Mouse (Mus musculus) CH12.LX (cell line): ENCODE data around the gene Rfxap. TPM values are rescaled to one million over a fixed set of nuclear protein-coding genes. Genes with fewer than 3 reads are reported as not detected.

Experiments used
- DNase-seq: peaks from one replicate; pipeline ENCODE4 v3.0.0-alpha.2; 2013; ENCODE audit errors: extremely low read depth
- H3K27ac ChIP-seq: 2 replicates; pipeline ENCODE4 v1.5.1; 2012; ENCODE audit warnings: low read depth, mild to moderate bottlenecking, control low read depth, moderate library complexity; ENCODE audit not compliant: insufficient read depth
- H3K27me3 ChIP-seq: replicated peaks from 2 replicates; pipeline ENCODE3; 2012; ENCODE audit warnings: inconsistent platforms
- H3K36me3 ChIP-seq, 2 experiments: replicated peaks in 1 of 2; 2 replicates each; pipeline versions ENCODE3 to v1.6.1; 2012; ENCODE audit warnings: inconsistent platforms in 1 of 2, low read length in 1 of 2, mild to moderate bottlenecking in 1 of 2, mixed read lengths in 1 of 2, moderate library complexity in 1 of 2; ENCODE audit not compliant: control insufficient read depth in 1 of 2, insufficient read depth in 1 of 2
- H3K4me1 ChIP-seq, 2 experiments: 2 replicates each; pipeline ENCODE4 v1.6.1; 2012; ENCODE audit warnings: inconsistent platforms in 1 of 2, moderate library complexity in 1 of 2; ENCODE audit not compliant: insufficient read depth in 2 of 2, control insufficient read depth in 1 of 2
- H3K4me2 ChIP-seq: 2 replicates; pipeline ENCODE4 v1.6.1; 2012; ENCODE audit warnings: low read depth, mild to moderate bottlenecking, control low read depth; ENCODE audit not compliant: poor library complexity, insufficient read depth, severe bottlenecking
- H3K4me3 ChIP-seq, 3 experiments: fragments of 150-350 bp in 1 of 3; sonication (generic) in 1 of 3; replicated peaks in 1 of 3; 2 replicates each; pipeline versions ENCODE3 to v1.5.1; 2011 to 2012; ENCODE audit warnings: low read depth in 2 of 3, low read length in 2 of 3, mild to moderate bottlenecking in 2 of 3, moderate library complexity in 2 of 3, control low read depth in 1 of 3, improper control_type of control experiment in 1 of 3, inconsistent platforms in 1 of 3, mixed read lengths in 1 of 3; ENCODE audit not compliant: poor library complexity in 1 of 3
- H3K79me2 ChIP-seq: replicated peaks from 2 replicates; pipeline ENCODE4 v1.6.1; 2012; ENCODE audit warnings: mild to moderate bottlenecking, moderate library complexity; ENCODE audit not compliant: control insufficient read depth, poor library complexity, insufficient read depth, severe bottlenecking; ENCODE audit errors: extremely low read depth
- H3K9ac ChIP-seq: 2 replicates; pipeline ENCODE4 v1.6.1; 2012; ENCODE audit warnings: low read depth, mild to moderate bottlenecking, control low read depth, moderate library complexity; ENCODE audit not compliant: insufficient read depth
- H3K9me3 ChIP-seq: replicated peaks from 2 replicates; pipeline ENCODE3; 2012; ENCODE audit warnings: low read length, inconsistent platforms, mixed read lengths
- BHLHE40 ChIP-seq: IDR thresholded peaks from 2 replicates; pipeline ENCODE4 v1.6.1; 2011; ENCODE audit warnings: mild to moderate bottlenecking, low read depth, low read length, improper control_type of control experiment
- CHD2 ChIP-seq: IDR thresholded peaks from 2 replicates; pipeline ENCODE4 v1.6.1; 2011; ENCODE audit warnings: low read length, improper control_type of control experiment
- E2F4 ChIP-seq: IDR thresholded peaks from 2 replicates; pipeline ENCODE4 v1.6.1; 2011; ENCODE audit warnings: low read depth, low read length, improper control_type of control experiment; ENCODE audit not compliant: insufficient replicate concordance
- ELF1 ChIP-seq: IDR thresholded peaks from 2 replicates; pipeline ENCODE4 v1.6.1; 2014; ENCODE audit warnings: low read depth, mild to moderate bottlenecking, inconsistent platforms, low read length, improper control_type of control experiment
- EP300 ChIP-seq: IDR thresholded peaks from 2 replicates; pipeline ENCODE4 v1.6.1; 2011; ENCODE audit warnings: low read length, improper control_type of control experiment
- ETS1 ChIP-seq: conservative IDR thresholded peaks from 2 replicates; pipeline ENCODE4 v1.6.1; 2012; ENCODE audit warnings: low read depth, mild to moderate bottlenecking, inconsistent platforms, low read length, improper control_type of control experiment, moderate library complexity
- GABPA ChIP-seq: IDR thresholded peaks from 2 replicates; pipeline ENCODE4 v1.6.1; 2012; ENCODE audit warnings: low read depth, low read length, improper control_type of control experiment, inconsistent platforms; ENCODE audit not compliant: insufficient replicate concordance
- HCFC1 ChIP-seq: IDR thresholded peaks from 2 replicates; pipeline ENCODE4 v1.6.1; 2012; ENCODE audit warnings: low read depth, mild to moderate bottlenecking, inconsistent platforms, low read length, improper control_type of control experiment
- IRF4 ChIP-seq: IDR thresholded peaks from 2 replicates; pipeline ENCODE4 v1.6.1; 2014; ENCODE audit warnings: low read depth, mild to moderate bottlenecking, inconsistent platforms, low read length, improper control_type of control experiment
- JUN ChIP-seq: IDR thresholded peaks from 2 replicates; pipeline ENCODE4 v1.6.1; 2011; ENCODE audit warnings: low read depth, mild to moderate bottlenecking, low read length, improper control_type of control experiment, moderate library complexity; ENCODE audit not compliant: insufficient read depth
- MAX ChIP-seq: IDR thresholded peaks from 2 replicates; pipeline ENCODE4 v1.6.1; 2011; ENCODE audit warnings: low read length, improper control_type of control experiment
- MAZ ChIP-seq: IDR thresholded peaks from 2 replicates; pipeline ENCODE4 v1.6.1; 2012; ENCODE audit warnings: low read depth, mild to moderate bottlenecking, inconsistent platforms, low read length, improper control_type of control experiment, moderate library complexity
- MEF2A ChIP-seq: IDR thresholded peaks from 2 replicates; pipeline ENCODE4 v1.6.1; 2014; ENCODE audit warnings: low read depth, mild to moderate bottlenecking, inconsistent platforms, low read length, improper control_type of control experiment, borderline replicate concordance
- MXI1 ChIP-seq: IDR thresholded peaks from 2 replicates; pipeline ENCODE4 v1.6.1; 2011; ENCODE audit warnings: mild to moderate bottlenecking, low read depth, low read length, improper control_type of control experiment
- MYC ChIP-seq: IDR thresholded peaks from 2 replicates; pipeline ENCODE4 v1.6.1; 2011; ENCODE audit warnings: low read depth, mild to moderate bottlenecking, improper control_type of control experiment, low read length
- NELFE ChIP-seq: IDR thresholded peaks from 2 replicates; pipeline ENCODE4 v1.6.1; 2011; ENCODE audit warnings: low read depth, low read length, improper control_type of control experiment
- POLR2AphosphoS2 ChIP-seq: IDR thresholded peaks from 2 replicates; pipeline ENCODE4 v1.6.1; 2011; ENCODE audit warnings: low read depth, low read length, improper control_type of control experiment
- RAD21 ChIP-seq: IDR thresholded peaks from 2 replicates; pipeline ENCODE4 v1.6.1; 2011; ENCODE audit warnings: low read depth, mild to moderate bottlenecking, low read length, improper control_type of control experiment, moderate library complexity
- SMC3 ChIP-seq: IDR thresholded peaks from 2 replicates; pipeline ENCODE4 v1.6.1; 2011; ENCODE audit warnings: low read depth, low read length, improper control_type of control experiment
- TCF12 ChIP-seq: IDR thresholded peaks from 2 replicates; pipeline ENCODE4 v1.6.1; 2014; ENCODE audit warnings: low read depth, mild to moderate bottlenecking, inconsistent platforms, low read length, improper control_type of control experiment
- UBTF ChIP-seq: IDR thresholded peaks from 2 replicates; pipeline ENCODE4 v1.6.1; 2012; ENCODE audit warnings: low read depth, mild to moderate bottlenecking, inconsistent platforms, low read length, improper control_type of control experiment, moderate library complexity
- ZC3H11A ChIP-seq: IDR thresholded peaks from 2 replicates; pipeline ENCODE4 v1.6.1; 2012; ENCODE audit warnings: low read depth, mild to moderate bottlenecking, inconsistent platforms, low read length, improper control_type of control experiment
- ZKSCAN1 ChIP-seq: IDR thresholded peaks from 2 replicates; pipeline ENCODE4 v1.6.1; 2012; ENCODE audit warnings: low read depth, inconsistent platforms, low read length, improper control_type of control experiment, borderline replicate concordance
- ZMIZ1 ChIP-seq: IDR thresholded peaks from 2 replicates; pipeline ENCODE4 v1.6.1; 2012; ENCODE audit warnings: low read depth, mild to moderate bottlenecking, inconsistent platforms, low read length, improper control_type of control experiment
- ZNF384 ChIP-seq: IDR thresholded peaks from 2 replicates; pipeline ENCODE4 v1.6.1; 2012; ENCODE audit warnings: low read depth, low read length, improper control_type of control experiment, inconsistent platforms
- dilution Hi-C: fragments of 300-500 bp; cut with MboI; formaldehyde crosslinking; loops from 2 replicates; pipeline ENCODE4 v1.14.3; 2020; ENCODE audit warnings: low sequenced_read_pairs; ENCODE audit not compliant: extremely low pct_unique_long_range_greater_than_20kb, extremely low pct_ligation_motif_present
- in situ Hi-C: fragments of 300-500 bp; cut with MboI; formaldehyde crosslinking; loops from 3 replicates; pipeline ENCODE4 v1.14.3; 2019; ENCODE audit warnings: low sequenced_read_pairs, low pct_ligation_motif_present, low pct_unique_long_range_greater_than_20kb, mixed read lengths
- polyA plus RNA-seq: library from polyadenylated mRNA; unstranded; fragments of >175 nt; gene quantifications from 2 replicates; pipeline ENCODE4 v1.2.1, GENCODE M21; 2012; ENCODE audit warnings: low read depth; ENCODE audit not compliant: insufficient read length
- total RNA-seq, 2 experiments: library from RNA; depleted of rRNA; stranded (reverse); fragments of 300-350 nt in 1 of 2; fragments of >200 nt in 1 of 2; gene quantifications; 2 replicates each; pipeline ENCODE4 v1.2.3; 2012 to 2014

Gene Rfxap
- total and polyA plus RNA-seq, 3 experiments, result 25.8 to 38.8 (median 27.9) TPM

DNA sequence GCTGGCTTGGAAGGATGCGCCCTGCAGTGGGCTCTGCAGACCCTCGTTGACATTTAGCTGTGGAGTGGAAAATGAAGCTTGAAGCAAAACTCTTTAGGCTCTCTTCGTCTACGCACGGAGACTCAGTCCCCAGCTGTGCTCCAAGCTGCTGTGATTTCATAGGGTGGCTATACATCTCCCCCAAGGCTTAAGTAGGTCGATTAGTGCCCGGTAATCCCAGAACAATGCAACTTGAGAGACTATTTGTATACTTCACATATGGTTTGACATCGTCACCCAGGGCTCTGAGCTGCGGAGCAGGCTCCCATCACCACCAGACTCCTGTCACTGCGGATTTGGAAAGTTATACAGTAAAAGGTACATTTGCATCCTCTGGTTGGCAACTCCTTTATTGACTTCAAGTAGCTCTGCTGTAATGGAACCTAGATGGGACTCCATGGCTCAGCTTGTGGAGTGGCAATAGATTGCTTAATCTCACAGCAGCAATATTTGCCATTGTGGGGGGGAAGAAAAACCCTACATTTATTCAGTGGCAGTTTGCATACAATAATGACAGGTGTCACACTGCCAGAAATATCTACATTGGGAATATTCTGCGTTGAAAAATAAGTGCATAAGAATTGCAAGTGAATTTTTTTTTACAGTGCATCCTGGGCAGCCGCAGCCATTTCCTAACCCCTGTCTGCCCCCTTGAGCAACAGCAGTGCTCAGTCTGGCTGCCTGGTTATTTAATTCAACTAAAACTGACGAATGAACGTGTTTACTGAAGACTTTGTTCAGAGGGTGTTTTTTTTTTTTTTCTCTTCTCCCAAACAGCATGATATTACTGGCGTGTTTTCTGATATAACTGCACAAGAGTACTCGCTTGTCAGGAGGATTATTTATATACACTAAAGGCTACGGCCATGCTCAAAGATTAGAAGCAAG, 38.0 kb downstream of the Rfxap start:
- Histone ChIP-seq H3K36me3 (no peaks in the 10 kb centered on the region), H3K27me3 (no peaks in the 10 kb centered on the region), H3K79me2 (no peaks in the 10 kb centered on the region), H3K4me2 (no peak overlapping the region), H3K4me3 (no peak overlapping the region), H3K4me1 (no peaks in the 10 kb centered on the region), H3K27ac (no peak overlapping the region), H3K9ac (no peak overlapping the region), H3K9me3 (peaks cover 3% of the 10 kb centered on the region)
- dilution Hi-C loops, result no loop called here
- DNase-seq, result no peak
- TF ChIP-seq ZC3H11A, result no peak
- TF ChIP-seq MEF2A, result no peak
- TF ChIP-seq IRF4, result no peak
- TF ChIP-seq CHD2, result no peak
- no peak for TF ChIP-seq ETS1
- no peak for TF ChIP-seq E2F4
- no peak for TF ChIP-seq TCF12
- TF ChIP-seq UBTF, result no peak
- no peak for TF ChIP-seq JUN
- no peak for TF ChIP-seq SMC3
- no peak for TF ChIP-seq NELFE
- no peak for TF ChIP-seq ZKSCAN1
- TF ChIP-seq MYC, result no peak
- TF ChIP-seq ELF1, result no peak
- TF ChIP-seq BHLHE40, result no peak
- TF ChIP-seq GABPA, result no peak
- no peak for TF ChIP-seq ZMIZ1
- TF ChIP-seq EP300, result no peak
- no peak for TF ChIP-seq MAX
- no peak for TF ChIP-seq RAD21
- in situ Hi-C loops, result no loop called here

DNA sequence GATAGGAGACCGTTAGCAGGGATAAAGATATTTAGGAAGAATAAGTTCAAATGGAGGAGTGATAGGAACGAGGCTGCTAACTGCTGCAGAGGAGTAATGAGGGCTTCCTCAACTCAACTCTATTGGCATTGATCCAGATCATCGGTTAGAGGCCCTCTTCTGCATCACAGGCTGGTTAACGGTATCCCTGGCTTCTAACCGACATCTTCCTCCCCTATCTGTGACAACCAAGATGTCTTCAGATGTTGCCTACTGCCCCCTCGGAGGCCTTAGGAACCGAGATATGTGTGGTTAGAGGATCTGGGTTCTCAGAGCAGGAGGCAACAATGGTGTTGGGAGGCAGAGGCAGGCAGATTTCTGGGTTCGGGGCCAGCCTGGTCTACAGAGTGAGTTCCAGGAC, 39.0 kb downstream of the Rfxap start:
- Histone ChIP-seq H3K4me3 (no peak overlapping the region), H3K9ac (no peak overlapping the region), H3K79me2 (no peaks in the 10 kb centered on the region), H3K4me2 (no peak overlapping the region), H3K27me3 (no peaks in the 10 kb centered on the region), H3K27ac (no peak overlapping the region), H3K4me1 (no peaks in the 10 kb centered on the region), H3K9me3 (peaks cover 1% of the 10 kb centered on the region), H3K36me3 (no peaks in the 10 kb centered on the region)
- dilution Hi-C loops, result no loop called here
- in situ Hi-C loops, result no loop called here
- TF ChIP-seq JUN (no peak), HCFC1 (no peak), ZNF384 (no peak), EP300 (no peak), NELFE (no peak), MXI1 (no peak), POLR2AphosphoS2 (no peak), TCF12 (no peak), MAZ (no peak)
- DNase-seq, result no peak
